ENCODE assay signal across 8 mouse cellular contexts in genomic region chr6:8258316-8258715, GRCm38 (mm10). TPM values are rescaled to one million over a fixed set of nuclear protein-coding genes. Genes with fewer than 3 reads are reported as not detected.
DNase-seq lines count a peak whose midpoint lies in the region; ATAC-seq and TF ChIP-seq lines count a peak whose summit lies in the region.

No protein-coding gene starts in this region.

- no peaks in the 10 kb centered on the region for H3K9me3 ChIP-seq in heart, embryonic 13.5 days
- H3K9me3 ChIP-seq in E14TG2a.4 (ENCODE audit: low read length) = peaks cover 33% of the 10 kb centered on the region
- no peaks in the 10 kb centered on the region for H3K9me3 ChIP-seq in forebrain, embryonic 15.5 days

- no peak for TF ChIP-seq CTCF in E14TG2a.4 (conservative IDR thresholded peaks at IDR 0.05; ENCODE audit: low read length)

- WGBS in heart, embryonic 13.5 days = 8% methylated on average over 6 of the region's 6 CpGs
- 7% methylated on average over 6 of the region's 6 CpGs for WGBS in forebrain, embryonic 15.5 days

- ATAC-seq in heart, embryonic 13.5 days (ENCODE audit: extremely low read depth, insufficient number of reproducible peaks, low FRiP score, low TSS enrichment) = no peak
- no peak for ATAC-seq in forebrain, embryonic 15.5 days (replicated peaks)
- ATAC-seq in megakaryocyte-erythroid progenitor cell, adult 5-6 weeks (replicated peaks; ENCODE audit: low FRiP score, low TSS enrichment, poor library complexity, severe bottlenecking) = peak; percentile 40

- H3K36me3 ChIP-seq in heart, embryonic 13.5 days = peaks cover 30% of the 10 kb centered on the region
- H3K36me3 ChIP-seq in E14TG2a.4 (ENCODE audit: insufficient read depth, low read length) = peaks cover 19% of the 10 kb centered on the region
- H3K36me3 ChIP-seq in forebrain, embryonic 15.5 days = peaks cover 8% of the 10 kb centered on the region

- peak overlapping the region; percentile 97 for H3K4me2 ChIP-seq in heart, embryonic 13.5 days
- H3K4me2 ChIP-seq in forebrain, embryonic 15.5 days (replicated peaks) = peak overlapping the region; percentile 52

- peak overlapping the region; percentile 89 for H3K9ac ChIP-seq in heart, embryonic 13.5 days
- H3K9ac ChIP-seq in forebrain, embryonic 15.5 days (replicated peaks) = peak overlapping the region; percentile 69

- DNase-seq in heart, postnatal 36 days = no peak
- DNase-seq in thymus, postnatal 25 days = no peak
- no peak for DNase-seq in layer of hippocampus, adult 9-11 months
- no peak for DNase-seq in spleen, postnatal 10 days (ENCODE audit: low spot score in 2 of 2)

- H3K27ac ChIP-seq in heart, embryonic 13.5 days (replicated peaks) = peak overlapping the region; percentile 81
- H3K27ac ChIP-seq in forebrain, embryonic 15.5 days (replicated peaks) = peak overlapping the region; percentile 85

- peaks cover 16% of the 10 kb centered on the region for H3K4me1 ChIP-seq in heart, embryonic 13.5 days
- H3K4me1 ChIP-seq in E14TG2a.4 (replicated peaks; ENCODE audit: low read depth, low read length) = peaks cover 8% of the 10 kb centered on the region
- peaks cover 21% of the 10 kb centered on the region for H3K4me1 ChIP-seq in forebrain, embryonic 15.5 days

- H3K27me3 ChIP-seq in heart, embryonic 13.5 days (replicated peaks) = no peaks in the 10 kb centered on the region
- H3K27me3 ChIP-seq in E14TG2a.4 (ENCODE audit: insufficient read depth, low read length) = no peaks in the 10 kb centered on the region; the same call in 1 of the 2 replicates
- H3K27me3 ChIP-seq in forebrain, embryonic 15.5 days = no peaks in the 10 kb centered on the region

- H3K4me3 ChIP-seq in heart, embryonic 13.5 days = peak overlapping the region; percentile 82
- H3K4me3 ChIP-seq in E14TG2a.4 (replicated peaks; ENCODE audit: low read length) = peak overlapping the region; percentile 94
- peak overlapping the region; percentile 65 for H3K4me3 ChIP-seq in forebrain, embryonic 15.5 days

- intact Hi-C loops in heart, postnatal 36 days (cut with DNase I) = loop anchor here (2.0 to 10.0 kb wide), 3 partner anchors 50 to 414 kb away; partner anchors contain the start of genes C1galt1 and Mios

RNA-seq across cellular contexts. Expression of gene Rpa3, which starts 0.7 kb away (rescaled TPM):
- 105 and 112 TPM in 2 replicates for polyA plus RNA-seq in heart, embryonic 13.5 days (2015; fragmentation: Nextera tagmentation; extraction: Ambion mirVana)
- total RNA-seq in heart, postnatal 36 days (2021) = 10 to 100 TPM; 19.5 to 20.4 TPM
- 102 and 115 TPM in 2 replicates for polyA plus RNA-seq in forebrain, embryonic 15.5 days (2015; fragmentation: Nextera tagmentation; extraction: Ambion mirVana)
- 118 and 179 TPM in 2 replicates for total RNA-seq in megakaryocyte-erythroid progenitor cell, adult 5-6 weeks (2014; fragmentation: Nextera tagmentation)
- 108 and 144 TPM in 2 replicates for total RNA-seq in megakaryocyte-erythroid progenitor cell, adult 5-6 weeks (2017)

RNA-seq across cellular contexts. Expression of gene Umad1, which starts 0.8 kb away (rescaled TPM):
- polyA plus RNA-seq in heart, embryonic 13.5 days (2015; fragmentation: Nextera tagmentation; extraction: Ambion mirVana) = 23.4 and 25.6 TPM in 2 replicates
- total RNA-seq in heart, postnatal 36 days (2021) = 10 to 100 TPM; 10.2 to 14.4 TPM
- 40.1 and 42.7 TPM in 2 replicates for polyA plus RNA-seq in forebrain, embryonic 15.5 days (2015; fragmentation: Nextera tagmentation; extraction: Ambion mirVana)
- 8.6 and 28.3 TPM in 2 replicates for total RNA-seq in megakaryocyte-erythroid progenitor cell, adult 5-6 weeks (2014; fragmentation: Nextera tagmentation)
- total RNA-seq in megakaryocyte-erythroid progenitor cell, adult 5-6 weeks (2017) = 3.9 and 9.6 TPM in 2 replicates

RNA-seq across cellular contexts. Expression of gene Gm45062, which starts 0.9 kb away (rescaled TPM):
- polyA plus RNA-seq in heart, embryonic 13.5 days (2015; fragmentation: Nextera tagmentation; extraction: Ambion mirVana) = 8.1 and 8.4 TPM in 2 replicates
- total RNA-seq in heart, postnatal 36 days (2021) = not detected
- polyA plus RNA-seq in forebrain, embryonic 15.5 days (2015; fragmentation: Nextera tagmentation; extraction: Ambion mirVana) = 21.2 and 21.8 TPM in 2 replicates
- total RNA-seq in megakaryocyte-erythroid progenitor cell, adult 5-6 weeks (2014; fragmentation: Nextera tagmentation) = 1.6 and 5.8 TPM in 2 replicates
- 8.7 TPM in 1 of 2 replicates, not detected in the other for total RNA-seq in megakaryocyte-erythroid progenitor cell, adult 5-6 weeks (2017)

RNA-seq across cellular contexts. Expression of gene Mios, which starts 49.3 kb away (rescaled TPM):
- polyA plus RNA-seq in heart, embryonic 13.5 days (2015; fragmentation: Nextera tagmentation; extraction: Ambion mirVana) = 15.8 and 16.5 TPM in 2 replicates
- 10 to 100 TPM; 18.8 to 21.9 TPM for total RNA-seq in heart, postnatal 36 days (2021)
- 24.5 and 25.5 TPM in 2 replicates for polyA plus RNA-seq in forebrain, embryonic 15.5 days (2015; fragmentation: Nextera tagmentation; extraction: Ambion mirVana)
- 31.4 and 33.6 TPM in 2 replicates for total RNA-seq in megakaryocyte-erythroid progenitor cell, adult 5-6 weeks (2014; fragmentation: Nextera tagmentation)
- 39.2 and 53.4 TPM in 2 replicates for total RNA-seq in megakaryocyte-erythroid progenitor cell, adult 5-6 weeks (2017)

Comparison
In these comparisons a context has a peak if more than half of its experiments do, and no peak if none do; other contexts are left out.
1. RNA of gene Rpa3, which starts 0.7 kb away (total RNA-seq): 108 to 179 TPM in megakaryocyte-erythroid progenitor cell, adult 5-6 weeks; 19.5 to 20.4 TPM in heart, postnatal 36 days; every median in the first group is over 4 times any median in the second.
2. Peak in every context shown above with its lines, with median percentiles within 50 percentile points of each other: H3K4me3 ChIP-seq.